Mouse (Mus musculus) limb, embryonic 14.5 days (tissue): ENCODE measurements around the gene Rps6kb2. TPM values are rescaled to one million over a fixed set of nuclear protein-coding genes. Genes with fewer than 3 reads are reported as not detected.
A peak's percentile ranks its signal among the peaks of the same experiment; 100 is the strongest.
"Not testable (repeated sequence)": the region's sequence is repeated elsewhere in the genome, so short reads cannot be mapped to it uniquely, and the experiment has no call there.

ENCODE experiments used
- ATAC-seq: fragments of 200-750 bp; cut with Nextera tagmentation; 2 replicates; pipeline ENCODE4 v1.8.0; 2017; ENCODE audit warnings: low read depth, moderate number of reproducible peaks, moderate TSS enrichment; ENCODE audit not compliant: low FRiP score
- DNase-seq: peaks from one replicate; pipeline ENCODE4 v3.0.0-alpha.2; 2015; ENCODE audit warnings: low spot score
- H3K27ac ChIP-seq: fragments of 300-500 bp; sonication (generic); replicated peaks from 2 replicates; pipeline ENCODE4 v1.5.1; 2014; ENCODE audit warnings: low read depth, mild to moderate bottlenecking, low read length, moderate library complexity, mixed read lengths
- H3K27me3 ChIP-seq: fragments of 300-500 bp; sonication (generic); 2 replicates; pipeline ENCODE4 v1.6.1; 2014; ENCODE audit warnings: low read length, mixed read lengths; ENCODE audit not compliant: control insufficient read depth, insufficient read depth
- H3K36me3 ChIP-seq: fragments of 300-500 bp; sonication (generic); 2 replicates; pipeline ENCODE4 v1.6.1; 2014; ENCODE audit warnings: mild to moderate bottlenecking, low read length, moderate library complexity, mixed read lengths; ENCODE audit not compliant: control insufficient read depth, insufficient read depth
- H3K4me1 ChIP-seq: fragments of 300-500 bp; sonication (generic); 2 replicates; pipeline ENCODE4 v1.6.1; 2014; ENCODE audit warnings: antibody characterized with exemption, low read length, mixed read lengths; ENCODE audit not compliant: control insufficient read depth, insufficient read depth
- H3K4me2 ChIP-seq: fragments of 300-500 bp; sonication (generic); replicated peaks from 2 replicates; pipeline ENCODE4 v1.6.1; 2014; ENCODE audit warnings: low read depth, mild to moderate bottlenecking, low read length, moderate library complexity; ENCODE audit not compliant: severe bottlenecking
- H3K4me3 ChIP-seq: fragments of 300-500 bp; sonication (generic); replicated peaks from 2 replicates; pipeline ENCODE4 v1.5.1; 2014; ENCODE audit warnings: low read length
- H3K9ac ChIP-seq: fragments of 300-500 bp; sonication (generic); 2 replicates; pipeline ENCODE4 v1.6.1; 2014; ENCODE audit warnings: mild to moderate bottlenecking, low read depth, low read length, moderate library complexity; ENCODE audit not compliant: severe bottlenecking
- H3K9me3 ChIP-seq: fragments of 300-500 bp; sonication (generic); 2 replicates; pipeline ENCODE4 v1.6.1; 2016; ENCODE audit warnings: low read length; ENCODE audit not compliant: control insufficient read depth
- POLR2A ChIP-seq: fragments of 200-500 bp; IDR thresholded peaks from 2 replicates; pipeline ENCODE4 v1.8.0; 2012; ENCODE audit warnings: inconsistent platforms, mild to moderate bottlenecking, moderate library complexity, borderline replicate concordance; ENCODE audit not compliant: insufficient read depth, insufficient read length; ENCODE audit errors: extremely low read depth
- WGBS: fragments of 180-500 bp; shearing (Covaris S2); extraction: QIAGEN DNeasy Blood & Tissue Kit; methylation state at CpG from one replicate; pipeline ENCODE4 v1.1.7; 2014; 5-methylcytosine and 5-hydroxymethylcytosine counted together
- polyA plus RNA-seq, 2 experiments: library from polyadenylated mRNA; depleted of rRNA in 1 of 2; stranded (reverse) in 1 of 2; unstranded in 1 of 2; fragments of >200 nt; fragmentation: Nextera tagmentation in 1 of 2; extraction: Ambion mirVana in 1 of 2; gene quantifications; 2 replicates each; pipeline versions ENCODE4 v1.2.1 to v1.2.3; 2012 to 2014

The Rps6kb2 gene
- polyA plus RNA-seq, 2 experiments, result 43.0 to 76.4 TPM

DNA sequence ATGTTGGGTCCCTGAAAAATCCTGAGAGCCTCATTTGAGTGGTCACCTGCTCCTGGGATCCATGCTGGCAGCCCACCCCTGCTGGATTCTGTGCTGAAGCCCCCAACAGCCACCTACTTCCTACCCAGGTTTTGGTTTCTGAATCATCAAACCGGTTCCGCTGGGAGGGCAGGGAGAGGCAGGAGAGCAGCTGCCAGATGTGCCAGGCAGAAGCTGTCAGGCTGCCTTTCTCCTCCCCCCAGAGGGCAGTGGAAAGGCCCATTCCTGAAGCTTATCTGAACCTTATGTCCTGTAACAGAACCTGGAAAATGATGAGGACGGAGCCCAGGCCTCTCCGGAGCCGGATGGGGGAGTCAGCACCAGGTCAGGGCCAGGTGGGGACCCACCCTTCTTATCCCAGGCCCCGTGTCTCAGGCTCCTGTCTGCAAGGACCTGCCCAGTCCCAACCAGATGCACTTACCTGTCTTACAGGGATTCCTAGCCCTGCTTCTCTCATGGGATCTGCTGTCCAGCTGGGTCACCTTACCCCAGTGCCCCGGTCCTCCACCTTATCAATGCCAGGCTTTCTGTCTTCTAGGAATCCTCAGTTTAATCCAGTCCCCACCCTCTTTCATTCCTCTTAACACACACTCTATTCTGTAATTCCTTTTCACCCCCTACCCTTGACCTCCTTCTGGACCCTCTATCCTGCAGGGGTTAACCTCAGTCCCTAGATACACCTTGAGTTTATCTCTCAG lies 36.2 kb downstream of the Rps6kb2 start:
- peak; percentile 20 for DNase-seq

DNA sequence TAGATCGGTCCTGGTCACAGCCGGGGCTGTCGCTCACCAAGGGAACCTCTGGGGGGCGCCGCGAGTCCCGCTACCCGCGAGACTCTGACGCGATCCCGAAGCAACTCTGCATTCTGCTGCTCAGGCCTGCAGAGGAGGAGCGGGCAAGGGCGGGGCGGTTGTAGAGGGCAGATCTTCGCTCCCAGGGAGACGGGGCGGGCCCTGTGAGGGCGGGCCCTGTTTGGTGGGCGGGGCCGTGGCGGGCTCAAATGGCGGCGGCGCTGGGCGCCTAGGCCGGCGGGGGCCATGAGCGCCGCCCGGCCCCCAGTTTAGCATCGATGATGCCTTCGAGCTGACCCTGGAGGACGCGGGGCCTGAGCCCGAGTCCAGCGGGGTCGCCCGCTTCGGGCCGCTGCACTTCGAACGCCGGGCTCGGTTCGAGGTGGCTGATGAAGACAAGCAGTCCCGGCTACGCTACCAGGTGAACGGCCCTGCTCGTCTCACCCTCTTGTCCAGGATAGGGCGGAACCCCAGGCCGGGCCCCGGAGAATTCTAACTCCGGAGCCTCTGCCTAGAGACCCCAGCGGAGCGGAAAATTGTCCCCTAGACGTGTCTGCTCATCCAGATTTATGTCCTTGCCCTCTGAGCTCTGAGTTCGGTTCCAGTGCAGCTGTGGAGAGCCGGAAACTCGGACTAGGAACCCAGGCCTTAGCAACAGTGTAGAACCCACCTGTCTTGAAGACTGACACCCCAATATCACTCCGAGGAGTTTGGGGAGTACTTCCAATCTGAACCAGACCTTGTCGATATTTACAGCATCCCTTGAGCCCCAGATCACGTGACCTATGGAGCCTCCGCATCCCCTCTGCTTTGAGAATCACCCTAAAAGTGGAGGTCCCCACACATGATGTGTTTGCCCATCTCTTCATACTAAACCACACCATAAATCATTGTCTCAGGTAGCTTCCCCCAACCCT lies 37.1 kb downstream of the Rps6kb2 start, which contains the start of gene Aip:
Gene Aip (minus strand): TSS at position 118 of the 956 bp plus-strand sequence.
- WGBS, result 1% methylated on average over 55 of the region's 64 CpGs
- TF ChIP-seq POLR2A, result peak; percentile 74; the same call in 1 of the 2 replicates
- peak within 1 kb of the TSS; percentile 84 for H3K9ac ChIP-seq
- ATAC-seq (peak; percentile 93), DNase-seq (peak; percentile 99)
- H3K27ac ChIP-seq, result 0 out of 2 replicates have a peak within 1 kb of the TSS, but pooled peaks have one; percentile 40
- peak within 1 kb of the TSS; percentile 75 for H3K4me2 ChIP-seq
- H3K4me3 ChIP-seq, result peak within 1 kb of the TSS; percentile 86
- H3K9me3 ChIP-seq, result no peaks in the 10 kb centered on the region
- H3K4me1 ChIP-seq, result peaks cover 8% of the 10 kb centered on the region
- peaks cover 39% of the 10 kb centered on the region for H3K36me3 ChIP-seq
- H3K27me3 ChIP-seq, result no peaks in the 10 kb centered on the region

More for the DNA sequence above, 36.2 kb downstream of the Rps6kb2 start:
- Histone ChIP-seq H3K4me1 (peaks cover 8% of the 10 kb centered on the region), H3K27ac (0 out of 2 replicates have a peak overlapping the region, but pooled peaks have one; percentile 14), H3K4me2 (peak overlapping the region; percentile 75), H3K9me3 (no peaks in the 10 kb centered on the region), H3K27me3 (no peaks in the 10 kb centered on the region), H3K9ac (peak overlapping the region; percentile 84), H3K36me3 (peaks cover 48% of the 10 kb centered on the region), H3K4me3 (peak overlapping the region; percentile 86)
- 51% methylated on average over 7 of the region's 7 CpGs for WGBS
- TF ChIP-seq POLR2A, result no peak
- ATAC-seq, result no peak

DNA sequence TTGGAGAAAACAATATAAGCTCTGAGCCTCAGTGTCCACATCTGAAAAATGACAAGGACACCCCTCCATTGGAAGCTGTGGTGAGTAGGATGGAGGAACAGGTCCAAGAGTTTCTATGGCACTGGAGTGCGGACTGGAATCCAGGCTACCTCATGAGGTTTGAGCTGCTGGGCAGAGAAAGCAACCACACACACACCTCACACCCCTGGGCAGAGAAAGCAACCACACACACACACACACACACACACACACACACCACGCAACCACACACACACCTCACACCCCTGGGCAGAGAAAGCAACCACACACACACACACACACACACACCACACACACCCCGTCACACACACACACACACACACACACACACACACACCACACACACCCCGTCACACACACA lies 37.9 kb downstream of the Rps6kb2 start:
- WGBS, result 8% methylated on average over 3 of the region's 4 CpGs
- ATAC-seq (peak; percentile 8), DNase-seq (peak; percentile 26)
- not testable (repeated sequence) for H3K27me3 ChIP-seq, H3K9me3 ChIP-seq
- Histone ChIP-seq H3K9ac (peak overlapping the region; percentile 84), H3K4me1 (peaks cover 15% of the 10 kb centered on the region), H3K27ac (0 out of 2 replicates have a peak overlapping the region, but pooled peaks have one; percentile 40), H3K4me3 (peak overlapping the region; percentile 86), H3K4me2 (peak overlapping the region; percentile 52), H3K36me3 (peaks cover 34% of the 10 kb centered on the region)

DNA sequence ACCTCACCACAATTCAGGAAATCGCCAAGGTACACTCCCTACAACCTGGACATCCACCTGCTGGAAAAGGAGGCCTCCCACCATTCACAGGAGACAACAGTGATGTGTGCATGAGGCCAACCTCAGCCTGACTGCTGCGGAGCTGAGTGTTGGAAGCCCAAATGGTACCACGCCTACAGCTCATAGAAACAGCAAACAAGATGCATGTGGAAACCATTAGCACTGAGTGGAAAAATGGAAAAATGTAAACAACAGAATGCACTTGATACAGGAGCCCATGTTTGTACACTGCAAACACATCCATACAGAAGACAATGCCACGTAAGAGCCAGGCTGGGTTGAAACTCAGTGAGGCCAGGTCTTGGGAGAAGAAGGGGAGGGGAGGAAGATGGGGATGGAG lies 38.7 kb downstream of the Rps6kb2 start:
- TF ChIP-seq POLR2A, result no peak
- WGBS, result 68% methylated on average over 4 of the region's 4 CpGs
- Histone ChIP-seq H3K4me1 (peaks cover 17% of the 10 kb centered on the region), H3K36me3 (peaks cover 26% of the 10 kb centered on the region), H3K27ac (no peak overlapping the region), H3K9me3 (no peaks in the 10 kb centered on the region), H3K4me3 (no peak overlapping the region), H3K9ac (no peak overlapping the region; the same call in 1 of the 2 replicates), H3K4me2 (no peak overlapping the region), H3K27me3 (no peaks in the 10 kb centered on the region)
- no peak for DNase-seq
- no peak for ATAC-seq
